Mouse (Mus musculus): ENCODE results near the gene Cdkl5.
A peak's percentile ranks its signal among the peaks of the same experiment; 100 is the strongest.
"Not testable (repeated sequence)": the region's sequence is repeated elsewhere in the genome, so short reads cannot be mapped to it uniquely, and the experiment has no call there.

Cdkl5 gene

GRCm38 (mm10) chrX:160906952-160907351 lies 87.6 kb downstream of the Cdkl5 start, which contains the start of gene Gja6:
Gene Gja6 (minus strand): TSS chrX:160907052.
- no peak for DNase-seq (ENCODE audit: low spot score)

- no peak for DNase-seq (ENCODE audit: low spot score)
Observed at GRCm38 (mm10) chrX:160906477-160906876, 88.0 kb downstream of the Cdkl5 start.

GRCm38 (mm10) chrX:160905913-160906312 lies 88.6 kb downstream of the Cdkl5 start:
- no peak for DNase-seq (ENCODE audit: low spot score)

- DNase-seq (ENCODE audit: low spot score), result no peak
Observed at GRCm38 (mm10) chrX:160905041-160905678, 89.3 kb downstream of the Cdkl5 start.

GRCm38 (mm10) chrX:160901118-160901517 lies 93.4 kb downstream of the Cdkl5 start:
- no peak for DNase-seq (ENCODE audit: low spot score)

GRCm38 (mm10) chrX:160892077-160892476 lies 102.4 kb downstream of the Cdkl5 start:
- DNase-seq (ENCODE audit: low spot score), result no peak

GRCm38 (mm10) chrX:160886301-160886700 lies 108.2 kb downstream of the Cdkl5 start:
- no peak for DNase-seq (ENCODE audit: low spot score)

- no peak for DNase-seq (ENCODE audit: low spot score)
Observed at GRCm38 (mm10) chrX:160866576-160866975, 127.9 kb downstream of the Cdkl5 start.

- DNase-seq (ENCODE audit: low spot score), result no peak
Observed at GRCm38 (mm10) chrX:160865022-160865421, 129.5 kb downstream of the Cdkl5 start.

GRCm38 (mm10) chrX:160863689-160864383 lies 130.7 kb downstream of the Cdkl5 start:
- DNase-seq (ENCODE audit: low spot score), result no peak

- DNase-seq (ENCODE audit: low spot score), result no peak
Observed at GRCm38 (mm10) chrX:160808226-160808625, 186.3 kb downstream of the Cdkl5 start.

- DNase-seq (ENCODE audit: low spot score), result no peak
Observed at GRCm38 (mm10) chrX:160804409-160805150, 189.9 kb downstream of the Cdkl5 start.

- no peak for DNase-seq (ENCODE audit: low spot score)
Observed at GRCm38 (mm10) chrX:160794920-160795319, 199.6 kb downstream of the Cdkl5 start.

GRCm38 (mm10) chrX:160782276-160782675 lies 212.2 kb downstream of the Cdkl5 start:
- no peak for DNase-seq (ENCODE audit: low spot score)

GRCm38 (mm10) chrX:160773033-160773432 lies 221.5 kb downstream of the Cdkl5 start:
- DNase-seq (ENCODE audit: low spot score), result no peak

- not testable (repeated sequence) for DNase-seq (ENCODE audit: low spot score)
Observed at GRCm38 (mm10) chrX:160769622-160770021, 224.9 kb downstream of the Cdkl5 start.

- no peak for DNase-seq (ENCODE audit: low spot score)
Observed at GRCm38 (mm10) chrX:160767713-160768112, 226.8 kb downstream of the Cdkl5 start, which contains the start of gene Rs1. Gene Rs1 (plus strand): TSS chrX:160768013.

- DNase-seq (ENCODE audit: low spot score), result no peak
Observed at GRCm38 (mm10) chrX:160766233-160766616, 228.3 kb downstream of the Cdkl5 start.

GRCm38 (mm10) chrX:160765389-160766232 lies 228.9 kb downstream of the Cdkl5 start:
- DNase-seq (ENCODE audit: low spot score), result peak; percentile 93

- DNase-seq (ENCODE audit: low spot score), result no peak
Observed at GRCm38 (mm10) chrX:160750808-160751207, 243.7 kb downstream of the Cdkl5 start.

GRCm38 (mm10) chrX:160748653-160749052 lies 245.9 kb downstream of the Cdkl5 start:
- no peak for DNase-seq (ENCODE audit: low spot score)

GRCm38 (mm10) chrX:160745399-160745798 lies 249.1 kb downstream of the Cdkl5 start:
- DNase-seq (ENCODE audit: low spot score), result no peak

Data from ovary, postnatal 14 days (tissue).